Mouse (Mus musculus): Measurements from ENCODE around the gene Prl. TPM values are rescaled to one million over a fixed set of nuclear protein-coding genes. Genes with fewer than 3 reads are reported as not detected.
"Not testable (repeated sequence)": the region's sequence is repeated elsewhere in the genome, so short reads cannot be mapped to it uniquely, and the experiment has no call there.

The Prl gene
- polyA plus RNA-seq, 1 experiment from 2014 or later = not detected

DNA sequence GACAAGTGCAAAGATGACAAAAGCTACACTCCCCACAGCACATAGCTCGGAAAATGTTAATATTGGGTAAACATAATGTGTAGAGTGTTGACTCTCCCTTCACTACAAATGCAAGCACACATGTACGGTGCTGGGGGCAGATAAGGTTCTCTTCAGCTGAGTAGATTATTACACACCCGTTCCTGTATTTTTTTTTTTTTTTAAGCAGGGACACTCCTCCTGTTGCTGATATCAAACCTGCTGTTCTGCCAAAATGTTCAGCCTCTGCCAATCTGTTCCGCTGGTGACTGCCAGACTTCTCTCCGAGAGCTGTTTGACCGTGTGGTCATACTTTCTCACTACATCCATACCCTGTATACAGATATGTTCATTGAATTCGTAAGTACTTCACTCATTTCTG is 1.8 kb downstream of the Prl start:
- H3K27me3 ChIP-seq (replicated peaks; ENCODE audit: control insufficient read depth, insufficient read depth, low read length) = no peaks in the 10 kb centered on the region
- ATAC-seq = peak; percentile 40; the same call in 1 of the 2 replicates

DNA sequence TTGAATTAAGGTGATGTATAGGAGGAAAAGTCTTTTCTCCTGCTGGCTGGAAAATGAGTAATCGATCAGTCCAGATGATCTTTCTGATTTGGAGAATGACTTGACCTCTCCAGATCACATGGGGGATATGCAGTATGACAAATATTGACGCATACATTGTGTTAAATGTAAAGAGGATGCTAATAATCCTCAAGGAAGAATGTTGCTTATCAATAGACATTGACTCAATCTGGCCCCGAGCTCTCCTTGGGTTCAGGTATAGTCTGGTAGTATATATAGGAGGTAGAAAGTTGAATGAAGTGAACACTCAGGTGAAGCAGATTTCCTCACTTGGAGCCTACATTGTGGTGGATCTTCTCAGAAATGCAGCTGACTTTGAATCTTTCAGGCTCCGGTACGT is 36.5 kb downstream of the Prl start, which contains the start of gene Prl3d1:
Prl3d1 (plus strand) TSS at position 301 of the 400 bp plus-strand sequence.
- 92% methylated on average over 5 of the region's 5 CpGs for whole genome bisulfite sequencing
- H3K9me3 ChIP-seq (replicated peaks; ENCODE audit: control insufficient read depth, low read length); H3K36me3 ChIP-seq (ENCODE audit: control insufficient read depth, insufficient read depth, low read length); H3K9ac ChIP-seq (ENCODE audit: low read length); H3K4me1 ChIP-seq (ENCODE audit: control insufficient read depth, insufficient read depth, low read length); H3K27me3 ChIP-seq (replicated peaks; ENCODE audit: control insufficient read depth, insufficient read depth, low read length); ATAC-seq; H3K4me3 ChIP-seq (ENCODE audit: low read depth, low read length); H3K27ac ChIP-seq (ENCODE audit: low read depth, low read length); H3K4me2 ChIP-seq (ENCODE audit: low read length); DNase-seq (ENCODE audit: low spot score): not testable (repeated sequence)

More for the DNA sequence above, 1.8 kb downstream of the Prl start:
- Histone ChIP-seq H3K9ac (ENCODE audit: low read length) (no peak overlapping the region), H3K27ac (ENCODE audit: low read depth, low read length) (no peak overlapping the region), H3K4me1 (ENCODE audit: control insufficient read depth, insufficient read depth, low read length) (no peaks in the 10 kb centered on the region), H3K9me3 (replicated peaks; ENCODE audit: control insufficient read depth, low read length) (no peaks in the 10 kb centered on the region), H3K4me2 (ENCODE audit: low read length) (no peak overlapping the region), H3K36me3 (ENCODE audit: control insufficient read depth, insufficient read depth, low read length) (no peaks in the 10 kb centered on the region), H3K4me3 (ENCODE audit: low read depth, low read length) (no peak overlapping the region)
- peak; percentile 37 for DNase-seq (ENCODE audit: low spot score)
- 83% methylated on average over 7 of the region's 7 CpGs for WGBS

Other genes starting within 250 kb of the Prl start
- not detected in 2 replicates for gene Prl3d1, start 36.6 kb downstream of the Prl start, polyA plus RNA-seq (2014; fragmentation: Nextera tagmentation; extraction: Ambion mirVana)
- gene Prl3d2, start 64.1 kb downstream of the Prl start, polyA plus RNA-seq (2014; fragmentation: Nextera tagmentation; extraction: Ambion mirVana) = not detected in 2 replicates
- not detected in 2 replicates for gene Prl3d3, start 99.2 kb downstream of the Prl start, polyA plus RNA-seq (2014; fragmentation: Nextera tagmentation; extraction: Ambion mirVana)
- gene Prl3c1, start 139.1 kb downstream of the Prl start, polyA plus RNA-seq (2014; fragmentation: Nextera tagmentation; extraction: Ambion mirVana) = not detected in 2 replicates
- not detected in 2 replicates for gene Prl3b1, start 184.3 kb downstream of the Prl start, polyA plus RNA-seq (2014; fragmentation: Nextera tagmentation; extraction: Ambion mirVana)
- not detected in 2 replicates for gene Prl3a1, start 201.9 kb downstream of the Prl start, polyA plus RNA-seq (2014; fragmentation: Nextera tagmentation; extraction: Ambion mirVana)

Measured in forebrain, embryonic 14.5 days (tissue).